Mouse (Mus musculus) midbrain, embryonic 14.5 days (tissue): ENCODE data around the gene Vgll4. TPM values are rescaled to one million over a fixed set of nuclear protein-coding genes. Genes with fewer than 3 reads are reported as not detected.

Source experiments
- ATAC-seq: fragments of 200-750 bp; cut with Nextera tagmentation; 2 replicates; pipeline ENCODE4 v1.8.0; 2017; ENCODE audit warnings: moderate number of reproducible peaks, moderate library complexity; ENCODE audit not compliant: low FRiP score, low TSS enrichment
- DNase-seq: peaks from one replicate; pipeline ENCODE4 v3.0.0-alpha.2; 2015
- H3K27ac ChIP-seq: fragments of 300-500 bp; sonication (generic); replicated peaks from 2 replicates; pipeline ENCODE4 v1.5.1; 2014; ENCODE audit warnings: mild to moderate bottlenecking, low read depth, low read length, moderate library complexity
- H3K27me3 ChIP-seq: fragments of 300-500 bp; sonication (generic); 2 replicates; pipeline ENCODE4 v1.6.1; 2014; ENCODE audit warnings: low read length, control low read depth, mixed read lengths; ENCODE audit not compliant: control insufficient read depth, insufficient read depth
- H3K36me3 ChIP-seq: fragments of 300-500 bp; sonication (generic); 2 replicates; pipeline ENCODE4 v1.6.1; 2014; ENCODE audit warnings: low read length, control low read depth; ENCODE audit not compliant: control insufficient read depth, insufficient read depth
- H3K4me1 ChIP-seq: fragments of 300-500 bp; sonication (generic); 2 replicates; pipeline ENCODE4 v1.6.1; 2014; ENCODE audit warnings: mild to moderate bottlenecking, antibody characterized with exemption, low read length, control low read depth; ENCODE audit not compliant: control insufficient read depth, insufficient read depth
- H3K4me2 ChIP-seq: fragments of 300-500 bp; sonication (generic); 2 replicates; pipeline ENCODE4 v1.6.1; 2014; ENCODE audit warnings: mild to moderate bottlenecking, low read length, moderate library complexity
- H3K4me3 ChIP-seq: fragments of 300-500 bp; sonication (generic); replicated peaks from 2 replicates; pipeline ENCODE4 v1.5.1; 2014; ENCODE audit warnings: low read depth, low read length
- H3K9ac ChIP-seq: fragments of 300-500 bp; sonication (generic); replicated peaks from 2 replicates; pipeline ENCODE4 v1.6.1; 2014; ENCODE audit warnings: mild to moderate bottlenecking, low read length, moderate library complexity
- H3K9me3 ChIP-seq: fragments of 300-500 bp; sonication (generic); 2 replicates; pipeline ENCODE4 v1.6.1; 2016; ENCODE audit warnings: low read length, control low read depth, mixed read lengths; ENCODE audit not compliant: control insufficient read depth
- WGBS: fragments of 180-500 bp; shearing (Covaris S2); extraction: QIAGEN DNeasy Blood & Tissue Kit; methylation state at CpG from one replicate; pipeline ENCODE4 v1.1.7; 2014; 5-methylcytosine and 5-hydroxymethylcytosine counted together
- polyA plus RNA-seq: library from polyadenylated mRNA; unstranded; fragments of >200 nt; fragmentation: Nextera tagmentation; extraction: Ambion mirVana; gene quantifications from 2 replicates; pipeline ENCODE4 v1.2.1, GENCODE M21; 2014

The Vgll4 gene
- polyA plus RNA-seq, 1 experiment from 2014 or later, result 42.8 TPM

DNA sequence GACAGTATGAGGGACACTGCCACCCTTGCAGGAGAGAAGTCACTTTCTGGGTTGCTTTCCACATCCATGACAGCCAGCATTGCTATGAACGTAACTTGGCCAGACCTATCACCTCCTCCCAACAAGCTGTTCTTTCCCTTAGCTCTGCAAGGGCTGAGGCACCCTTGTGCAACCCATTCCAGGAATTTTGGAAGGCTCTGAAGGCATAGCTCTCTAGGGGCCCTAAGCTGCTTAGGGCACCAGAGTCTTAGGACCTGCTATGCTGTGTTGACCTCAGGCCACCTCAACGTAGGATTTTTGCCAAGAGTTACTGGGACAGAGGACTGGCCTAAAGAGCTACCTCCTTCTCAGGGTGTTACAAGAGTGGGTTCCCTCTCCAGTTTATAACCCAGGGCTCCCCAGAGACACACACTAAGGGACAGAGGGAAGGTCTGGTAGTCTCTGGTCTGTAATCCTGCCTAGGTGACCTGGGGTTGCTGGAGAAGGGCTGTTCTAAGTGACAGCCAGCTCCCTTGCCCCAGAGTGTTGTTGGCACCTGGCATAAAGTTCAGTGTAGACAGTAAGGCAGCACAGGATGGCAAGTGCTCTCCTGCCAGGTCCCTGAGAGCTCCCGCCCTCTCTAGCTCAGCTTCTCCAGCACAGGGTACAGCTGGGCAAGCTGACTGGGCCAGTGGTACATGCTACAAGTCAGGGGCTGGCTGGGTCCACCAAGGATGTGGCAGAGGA is 111.6 kb downstream of the Vgll4 start:
- H3K9ac ChIP-seq, result no peak overlapping the region
- H3K4me3 ChIP-seq, result no peak overlapping the region
- H3K36me3 ChIP-seq, result peaks cover 41% of the 10 kb centered on the region
- ATAC-seq, result no peak
- no peaks in the 10 kb centered on the region for H3K9me3 ChIP-seq
- no peak overlapping the region for H3K27ac ChIP-seq
- H3K4me2 ChIP-seq, result no peak overlapping the region
- no peaks in the 10 kb centered on the region for H3K27me3 ChIP-seq
- peaks cover 10% of the 10 kb centered on the region; the same call in 1 of the 2 replicates for H3K4me1 ChIP-seq
- WGBS, result 82% methylated on average over 3 of the region's 3 CpGs
- DNase-seq, result no peak

DNA sequence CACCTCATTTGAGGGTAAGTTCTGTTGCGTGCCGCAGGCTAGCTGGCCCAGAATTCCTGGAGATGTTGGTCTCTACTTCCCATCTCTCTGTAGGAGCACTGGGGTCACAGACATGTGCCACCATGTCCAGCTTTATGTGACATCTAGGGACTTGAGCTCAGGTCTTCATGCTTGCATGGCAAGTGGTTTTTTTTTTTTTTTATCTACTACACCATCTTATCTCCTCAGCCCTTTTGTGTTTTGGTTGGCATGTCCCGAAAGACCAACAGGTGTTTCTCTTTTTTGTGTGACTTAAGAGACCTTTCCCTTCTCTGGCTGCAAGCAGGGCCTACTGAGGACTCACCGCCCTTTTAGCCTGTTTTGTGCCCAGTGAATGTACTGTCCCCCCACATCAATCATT is 113.3 kb downstream of the Vgll4 start:
- Histone ChIP-seq H3K9ac (no peak overlapping the region), H3K27me3 (no peaks in the 10 kb centered on the region), H3K36me3 (peaks cover 30% of the 10 kb centered on the region), H3K4me2 (no peak overlapping the region), H3K9me3 (no peaks in the 10 kb centered on the region), H3K4me1 (peaks cover 26% of the 10 kb centered on the region), H3K4me3 (no peak overlapping the region), H3K27ac (no peak overlapping the region)
- ATAC-seq (no peak), DNase-seq (no peak)
- 98% methylated on average over 4 of the region's 4 CpGs for whole genome bisulfite sequencing

DNA sequence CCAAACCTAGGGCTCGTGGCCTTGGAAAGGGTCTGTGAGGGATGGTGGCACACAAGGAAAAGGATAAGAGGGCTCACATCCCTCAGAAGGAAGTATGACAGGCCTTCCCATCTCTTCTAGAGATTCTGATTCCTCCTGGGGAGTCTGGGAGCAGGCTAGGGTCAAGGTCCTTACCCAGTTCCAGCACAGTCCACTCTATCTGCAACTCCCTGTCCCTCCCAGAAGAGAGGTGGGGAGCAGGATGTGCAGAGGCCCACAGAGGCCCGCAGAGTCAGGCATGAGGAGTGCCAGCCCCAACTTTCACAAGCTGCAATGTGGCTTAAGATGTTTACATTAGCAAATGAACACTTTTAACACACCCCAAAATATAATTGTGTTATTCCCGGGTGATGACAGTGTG is 114.2 kb downstream of the Vgll4 start:
- Histone ChIP-seq H3K4me1 (peaks cover 30% of the 10 kb centered on the region), H3K9me3 (no peaks in the 10 kb centered on the region), H3K9ac (no peak overlapping the region), H3K27ac (no peak overlapping the region), H3K36me3 (peaks cover 21% of the 10 kb centered on the region; the same call in 1 of the 2 replicates), H3K4me3 (no peak overlapping the region), H3K27me3 (no peaks in the 10 kb centered on the region), H3K4me2 (no peak overlapping the region)
- ATAC-seq (no peak), DNase-seq (no peak)
- 77% methylated on average over 3 of the region's 3 CpGs for WGBS

DNA sequence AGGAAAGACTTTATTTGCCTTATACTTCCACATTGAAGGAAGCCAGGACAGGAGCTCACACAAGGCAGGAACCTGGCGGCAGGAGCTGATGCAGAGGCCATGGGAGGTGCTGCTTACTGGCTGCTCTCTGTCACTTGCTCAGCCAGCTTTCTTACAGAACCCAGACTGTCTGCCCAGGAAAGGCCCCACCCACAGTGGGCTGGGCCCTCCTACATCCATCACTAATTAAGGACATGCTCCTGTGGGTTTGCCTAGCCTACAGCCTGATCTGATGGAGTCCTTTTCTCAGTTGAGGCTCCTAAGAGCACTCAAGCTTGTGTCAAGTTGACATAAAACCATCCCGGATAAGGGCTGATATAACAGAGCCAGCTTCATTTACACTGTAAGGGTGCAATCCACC is 115.4 kb downstream of the Vgll4 start:
- DNase-seq (no peak), ATAC-seq (no peak)
- 64% methylated on average over 2 of the region's 2 CpGs for WGBS
- H3K27ac ChIP-seq, result no peak overlapping the region
- H3K4me2 ChIP-seq, result no peak overlapping the region
- peaks cover 30% of the 10 kb centered on the region for H3K4me1 ChIP-seq
- H3K27me3 ChIP-seq, result no peaks in the 10 kb centered on the region
- no peak overlapping the region for H3K9ac ChIP-seq
- H3K4me3 ChIP-seq, result no peak overlapping the region
- H3K36me3 ChIP-seq, result peaks cover 12% of the 10 kb centered on the region; the same call in 1 of the 2 replicates
- no peaks in the 10 kb centered on the region for H3K9me3 ChIP-seq

DNA sequence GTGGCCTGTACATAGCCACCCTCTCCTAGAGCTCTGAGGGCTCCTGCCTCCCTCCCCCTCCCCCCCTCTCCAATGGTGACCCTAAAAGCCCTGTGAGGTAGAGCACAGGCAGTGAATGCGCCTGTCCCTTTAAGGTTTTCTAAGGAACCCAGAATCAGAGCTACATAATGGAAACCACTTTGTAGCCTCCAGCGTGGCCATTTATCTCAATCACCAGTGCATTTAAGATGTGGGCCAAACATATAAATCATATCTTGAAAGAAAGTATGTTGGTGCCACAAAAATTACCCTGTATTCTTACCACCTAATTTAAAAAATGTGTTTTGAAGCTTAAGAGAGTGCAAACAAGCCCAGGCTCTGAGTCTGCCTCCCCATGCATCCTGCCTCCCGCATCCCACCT is 117.1 kb downstream of the Vgll4 start:
- Histone ChIP-seq H3K36me3 (no peaks in the 10 kb centered on the region), H3K4me2 (no peak overlapping the region), H3K4me1 (peaks cover 28% of the 10 kb centered on the region), H3K27ac (0 out of 2 replicates have a peak overlapping the region, but pooled peaks have one; percentile 28), H3K4me3 (no peak overlapping the region), H3K27me3 (no peaks in the 10 kb centered on the region), H3K9ac (peak overlapping the region; percentile 0; the same call in 1 of the 2 replicates), H3K9me3 (no peaks in the 10 kb centered on the region)
- DNase-seq (peak; percentile 52), ATAC-seq (no peak)
- 23% methylated on average over 3 of the region's 3 CpGs for WGBS

DNA sequence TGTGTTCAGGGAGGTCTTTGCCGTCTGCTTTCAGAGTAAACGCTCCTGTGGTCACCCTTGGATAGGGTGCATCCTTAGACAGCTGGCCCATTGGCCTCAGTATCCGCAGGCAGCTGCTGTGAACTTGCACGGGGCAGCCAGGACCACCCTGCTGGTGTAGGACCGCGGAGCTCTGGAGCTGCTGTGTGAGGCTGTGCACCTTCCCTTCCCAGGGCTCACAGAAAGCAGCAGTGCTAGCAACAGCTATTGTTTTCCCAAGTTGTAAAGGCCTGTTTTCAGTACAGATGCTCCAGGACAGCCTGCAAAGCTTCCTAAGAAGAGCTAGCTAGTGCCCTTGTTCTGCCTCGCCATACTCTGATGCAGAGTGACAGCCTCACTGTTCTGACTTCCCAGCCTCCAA is 118.1 kb downstream of the Vgll4 start:
- Histone ChIP-seq H3K27me3 (no peaks in the 10 kb centered on the region), H3K4me3 (no peak overlapping the region), H3K27ac (no peak overlapping the region), H3K9ac (no peak overlapping the region), H3K4me1 (peaks cover 28% of the 10 kb centered on the region), H3K4me2 (no peak overlapping the region), H3K36me3 (no peaks in the 10 kb centered on the region), H3K9me3 (no peaks in the 10 kb centered on the region)
- ATAC-seq (no peak), DNase-seq (peak; percentile 32)
- 22% methylated on average over 7 of the region's 7 CpGs for WGBS

DNA sequence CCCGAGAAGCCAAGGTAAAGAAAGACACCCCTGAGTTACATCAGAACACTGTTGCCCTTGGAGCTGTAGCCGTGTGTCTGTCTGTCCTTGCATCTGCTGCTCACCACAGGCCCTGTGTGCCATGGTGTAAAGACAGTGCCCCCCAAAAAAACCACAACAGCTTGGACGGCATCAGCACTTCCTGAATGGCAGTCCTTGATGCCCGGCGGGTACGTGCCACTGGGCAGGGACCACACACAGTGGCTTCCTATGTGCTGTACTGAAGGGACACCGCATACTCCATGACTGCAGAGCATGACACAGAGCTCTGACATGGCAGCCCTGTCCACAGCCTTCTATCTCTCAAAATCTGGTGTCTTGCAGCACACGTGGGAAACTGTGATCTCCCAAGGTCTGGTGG is 120.0 kb downstream of the Vgll4 start:
- Histone ChIP-seq H3K4me1 (peaks cover 26% of the 10 kb centered on the region), H3K9me3 (no peaks in the 10 kb centered on the region), H3K4me3 (no peak overlapping the region), H3K27me3 (no peaks in the 10 kb centered on the region), H3K36me3 (no peaks in the 10 kb centered on the region), H3K27ac (no peak overlapping the region), H3K4me2 (no peak overlapping the region), H3K9ac (no peak overlapping the region)
- DNase-seq (no peak), ATAC-seq (no peak)
- WGBS, result 91% methylated on average over 8 of the region's 8 CpGs

DNA sequence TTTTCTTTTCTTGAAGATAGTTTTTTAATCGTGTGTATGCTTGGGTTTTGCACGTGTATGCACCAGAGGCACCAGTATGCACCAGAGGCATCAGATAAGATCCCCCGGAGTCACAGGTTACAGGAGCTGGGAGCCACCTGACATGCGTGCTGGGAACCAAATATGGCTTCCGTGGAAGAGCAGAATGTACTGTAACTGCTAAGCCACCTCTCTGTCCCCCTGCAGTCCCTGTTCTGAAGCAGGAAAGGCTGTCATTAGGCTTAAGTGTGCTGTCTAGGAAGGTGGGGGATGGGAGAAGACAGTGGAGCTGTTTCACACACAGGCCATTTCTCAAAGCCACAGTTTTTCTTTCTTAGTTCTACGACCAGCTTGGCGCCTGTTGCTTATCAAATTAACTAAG is 121.0 kb downstream of the Vgll4 start:
- no peak overlapping the region for H3K27ac ChIP-seq
- no peak for ATAC-seq
- no peak overlapping the region for H3K4me3 ChIP-seq
- DNase-seq, result no peak
- H3K36me3 ChIP-seq, result no peaks in the 10 kb centered on the region
- H3K9me3 ChIP-seq, result no peaks in the 10 kb centered on the region
- peaks cover 26% of the 10 kb centered on the region for H3K4me1 ChIP-seq
- H3K4me2 ChIP-seq, result no peak overlapping the region
- H3K9ac ChIP-seq, result no peak overlapping the region
- WGBS, result 70% methylated on average over 7 of the region's 7 CpGs
- no peaks in the 10 kb centered on the region for H3K27me3 ChIP-seq

DNA sequence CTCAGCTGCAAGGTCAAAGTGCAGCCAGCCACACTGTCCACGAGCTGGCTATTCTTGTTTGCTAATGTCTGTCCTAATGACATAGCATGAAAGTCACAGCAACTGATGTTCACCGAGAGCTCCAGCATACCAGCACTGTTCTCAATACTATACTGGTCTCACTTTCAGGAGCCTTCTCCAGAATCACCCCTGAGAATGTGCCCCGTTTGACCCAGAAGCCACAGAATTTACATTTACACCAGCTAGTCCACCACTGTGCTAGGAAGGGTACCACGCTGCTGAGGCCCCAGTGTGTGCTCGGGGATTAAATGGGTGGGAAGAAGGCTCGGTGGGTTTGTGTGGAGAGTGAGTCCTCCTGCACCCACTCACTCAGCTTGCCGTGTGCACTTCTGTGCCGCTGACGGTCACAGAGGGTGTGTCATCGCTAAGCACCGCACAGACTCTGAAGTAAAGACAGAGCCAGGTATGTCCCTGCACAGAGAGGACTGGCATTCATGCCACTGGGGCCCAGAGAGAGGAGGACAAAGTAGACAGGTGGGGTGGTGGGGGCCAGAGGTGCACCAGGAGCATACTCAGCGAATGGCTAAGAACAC is 122.1 kb downstream of the Vgll4 start:
- Histone ChIP-seq H3K27me3 (no peaks in the 10 kb centered on the region), H3K4me2 (no peak overlapping the region), H3K9ac (no peak overlapping the region), H3K27ac (no peak overlapping the region), H3K36me3 (no peaks in the 10 kb centered on the region), H3K9me3 (no peaks in the 10 kb centered on the region), H3K4me1 (peaks cover 21% of the 10 kb centered on the region), H3K4me3 (no peak overlapping the region)
- ATAC-seq (no peak), DNase-seq (no peak)
- 81% methylated on average over 12 of the region's 12 CpGs for WGBS
